Mouse (Mus musculus): ENCODE results near the gene Krtap12-1.
"Not testable (repeated sequence)": the region's sequence is repeated elsewhere in the genome, so short reads cannot be mapped to it uniquely, and the experiment has no call there.

GRCm38 (mm10) chr10:77750686-77751085 is 30.3 kb downstream of the Krtap12-1 start:
- not testable (repeated sequence) for TF ChIP-seq CTCF (IDR thresholded peaks at IDR 0.05; ENCODE audit: low read depth, low read length); POLR2A (IDR thresholded peaks at IDR 0.05; ENCODE audit: extremely low read depth, insufficient read depth, low read length)
